In the genomic region with DNA sequence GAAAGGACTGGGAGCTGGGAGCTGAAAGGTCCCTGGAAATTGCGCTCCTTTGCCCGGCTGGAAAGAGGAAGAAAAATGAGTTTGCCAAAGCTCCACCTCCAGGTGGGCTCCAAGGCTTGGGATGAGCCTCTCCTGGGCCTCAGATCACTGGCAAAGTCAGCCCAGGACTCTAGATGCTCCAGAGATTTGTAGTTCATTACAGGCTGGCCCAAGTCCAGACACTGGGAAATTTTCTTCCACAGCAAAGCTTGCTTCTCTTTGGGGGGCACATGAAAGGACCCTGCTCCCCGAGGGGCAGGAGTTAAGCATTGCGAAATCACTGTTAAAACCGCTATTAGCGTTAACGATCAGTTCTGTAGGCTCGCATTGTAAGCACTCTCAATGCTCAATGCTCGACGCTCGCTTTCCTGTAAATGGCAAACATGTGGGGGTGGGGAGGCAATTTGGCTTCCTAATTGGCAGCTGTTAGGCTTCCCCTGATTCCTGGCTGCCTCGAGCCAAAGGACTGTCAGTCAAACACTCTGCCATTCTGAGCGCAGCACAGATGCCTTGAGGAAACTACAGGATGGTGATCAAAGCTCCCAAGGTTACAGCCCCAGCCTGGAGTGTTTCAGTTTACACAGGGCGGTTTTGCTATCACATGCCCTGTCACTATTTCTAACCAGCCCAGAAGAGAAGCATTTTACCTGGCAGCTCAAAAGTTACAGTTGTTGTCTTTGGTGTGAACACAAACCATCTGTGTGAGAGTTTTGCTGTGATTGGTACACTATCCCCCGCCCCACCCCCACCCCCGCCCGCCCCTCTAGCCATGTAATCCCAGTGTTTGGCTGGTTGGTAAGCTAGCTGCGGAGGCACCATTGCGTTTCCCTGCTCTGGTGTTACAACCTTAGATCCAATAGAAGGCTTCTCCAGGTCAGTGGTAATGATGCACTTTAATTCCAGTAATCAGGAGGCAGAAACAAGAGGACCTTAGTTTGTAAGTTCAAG, we compare ENCODE assay signal across 9 mouse cellular contexts. TPM values are rescaled to one million over a fixed set of nuclear protein-coding genes. Genes with fewer than 3 reads are reported as not detected.
DNase-seq lines count a peak whose midpoint lies in the region; ATAC-seq lines count a peak whose summit lies in the region.
"Had no signal": no experiment of that assay in that cellular context is flagged by ENCODE, and none has a peak within 500 bp of the region (broad histone marks: within the 10 kb centered on the region; RNA-seq: fewer than 3 reads in every experiment).

No protein-coding gene starts in this region.

- H3K9me3 ChIP-seq in heart, embryonic 16.5 days (replicated peaks; ENCODE audit: control insufficient read depth, low read length) = no peaks in the 10 kb centered on the region
- no peaks in the 10 kb centered on the region for H3K9me3 ChIP-seq in stomach, embryonic 16.5 days (replicated peaks; ENCODE audit: control insufficient read depth, low read length)

- peaks cover 29% of the 10 kb centered on the region for H3K79me2 ChIP-seq in macrophage (ENCODE audit: inconsistent target)

- H3K27me3 ChIP-seq in heart, embryonic 16.5 days (ENCODE audit: control insufficient read depth, insufficient read depth, low read length) = peaks cover 11% of the 10 kb centered on the region
- no peaks in the 10 kb centered on the region; the same call in 1 of the 2 replicates for H3K27me3 ChIP-seq in stomach, embryonic 16.5 days (ENCODE audit: control insufficient read depth, insufficient read depth, low read length)

- H3K4me1 ChIP-seq in heart, embryonic 16.5 days (ENCODE audit: control insufficient read depth, insufficient read depth, low read length) = peaks cover 9% of the 10 kb centered on the region
- peaks cover 11% of the 10 kb centered on the region for H3K4me1 ChIP-seq in stomach, embryonic 16.5 days (ENCODE audit: control insufficient read depth, insufficient read depth, low read length)

- no peaks in the 10 kb centered on the region for H3K36me3 ChIP-seq in heart, embryonic 16.5 days (ENCODE audit: control insufficient read depth, insufficient read depth)
- H3K36me3 ChIP-seq in macrophage (ENCODE audit: inconsistent target) = no peaks in the 10 kb centered on the region
- no peaks in the 10 kb centered on the region for H3K36me3 ChIP-seq in stomach, embryonic 16.5 days (ENCODE audit: control insufficient read depth, insufficient read depth, low read length)
- H3K36me3 ChIP-seq: G1E had no signal

- peak; percentile 25; the same call in 1 of the 2 replicates for ATAC-seq in heart, embryonic 16.5 days (replicated peaks; ENCODE audit: extremely low read depth, insufficient read depth, low FRiP score)
- no peak for ATAC-seq in stomach, embryonic 16.5 days (ENCODE audit: insufficient read depth, low FRiP score)

- whole genome bisulfite sequencing in heart, embryonic 16.5 days = 16% methylated on average over 19 of the region's 19 CpGs
- 40% methylated on average over 19 of the region's 19 CpGs for WGBS in macrophage (ENCODE audit: missing documents)
- WGBS in stomach, embryonic 16.5 days = 13% methylated on average over 19 of the region's 19 CpGs

- peak overlapping the region; percentile 72 for H3K9ac ChIP-seq in heart, embryonic 16.5 days (ENCODE audit: low read length)
- peak overlapping the region; percentile 71; the same call in 1 of the 2 replicates for H3K9ac ChIP-seq in stomach, embryonic 16.5 days (ENCODE audit: low read length)

- DNase-seq in kidney, adult 18-20 months = peak; percentile 15
- no peak for DNase-seq in kidney, adult 8-10 months
- peak; percentile 73 for DNase-seq in embryo, embryonic 10.5 days (ENCODE audit: low spot score)
- peak; percentile 46 to 77 for DNase-seq in layer of hippocampus, adult 18-20 months (ENCODE audit: low spot score in 2 of 2)
- no peak for DNase-seq in gastrocnemius, postnatal 25 days

- H3K27ac ChIP-seq in heart, embryonic 16.5 days (ENCODE audit: low read length) = no peak overlapping the region
- H3K27ac ChIP-seq in macrophage = peak overlapping the region; percentile 63
- H3K27ac ChIP-seq in stomach, embryonic 16.5 days (ENCODE audit: low read length) = no peak overlapping the region

- peak overlapping the region; percentile 98 for H3K4me2 ChIP-seq in heart, embryonic 16.5 days (ENCODE audit: low read depth, low read length)
- peak overlapping the region; percentile 98 for H3K4me2 ChIP-seq in stomach, embryonic 16.5 days (ENCODE audit: low read depth, low read length)

- peak overlapping the region; percentile 75 for H3K4me3 ChIP-seq in heart, embryonic 16.5 days (ENCODE audit: low read length)
- H3K4me3 ChIP-seq in macrophage (ENCODE audit: inconsistent target) = peak overlapping the region; percentile 50
- H3K4me3 ChIP-seq in stomach, embryonic 16.5 days (replicated peaks; ENCODE audit: low read length) = peak overlapping the region; percentile 67

RNA-seq across cellular contexts. Expression of gene Mcub, which starts 0.8 kb away (rescaled TPM):
- polyA plus RNA-seq in heart, embryonic 16.5 days (2015; fragmentation: Nextera tagmentation; extraction: Ambion mirVana) = 7.4 and 12.4 TPM in 2 replicates
- total RNA-seq in layer of hippocampus, adult 18-20 months (2021) = 1 to 10 TPM; 2.9 to 3.3 TPM
- total RNA-seq in macrophage (2018; cell fraction: chromatin; rRNA removed) = 10 to 100 TPM in 6 of 26 experiments, 1 to 10 TPM in 20; 3.0 to 15.3 (median 7.6) TPM
- total RNA-seq in macrophage (2018; cell fraction: cytosol; rRNA removed) = 10 to 100 TPM; 19.3 to 34.9 (median 26.7) TPM
- total RNA-seq in macrophage (2018; cell fraction: nucleus; rRNA removed) = 10 to 100 TPM in 16 of 26 experiments, 1 to 10 TPM in 10; 7.0 to 16.2 (median 10.6) TPM
- polyA plus RNA-seq in macrophage (2018) = 27.0 to 32.9 TPM (median 32.2 TPM) in 3 replicates
- 6.0 and 6.1 TPM in 2 replicates for polyA plus RNA-seq in stomach, embryonic 16.5 days (2015; fragmentation: Nextera tagmentation; extraction: Ambion mirVana)
- total RNA-seq in gastrocnemius, postnatal 25 days (2021) = 1 to 10 TPM; 1.0 to 1.4 TPM
- total RNA-seq: G1E had no signal
- polyA plus RNA-seq: G1E had no signal

Comparison
In these comparisons a context has a peak if more than half of its experiments do, and no peak if none do; other contexts are left out.
1. DNase-seq: peak in kidney, adult 18-20 months (single experiment), embryo, embryonic 10.5 days (single experiment) and layer of hippocampus, adult 18-20 months (2 of 2); none in kidney, adult 8-10 months (0 of 2) and gastrocnemius, postnatal 25 days (single experiment).
2. Peak in every context shown above with its lines, with median percentiles within 50 percentile points of each other: H3K4me3 ChIP-seq.